Mouse (Mus musculus) heart, postnatal 36 days (tissue): ENCODE measurements around the gene Mrps11. TPM values are rescaled to one million over a fixed set of nuclear protein-coding genes. Genes with fewer than 3 reads are reported as not detected.

Source experiments
- DNase-seq, 2 experiments: peaks; one replicate each; pipeline ENCODE4 v3.0.0; 2021 to 2022
- intact Hi-C: fragments of 180-260 bp; cut with DNase I; formaldehyde crosslinking; loops from one replicate; pipeline ENCODE4 v1.15.1; 2025
- total RNA-seq, 2 experiments: library from RNA; stranded (reverse); gene quantifications; 2 replicates each; pipeline ENCODE4 v1.2.3; 2021

Gene Mrps11
- total RNA-seq, 2 experiments from 2014 or later = 45.4 to 46.9 TPM

DNA sequence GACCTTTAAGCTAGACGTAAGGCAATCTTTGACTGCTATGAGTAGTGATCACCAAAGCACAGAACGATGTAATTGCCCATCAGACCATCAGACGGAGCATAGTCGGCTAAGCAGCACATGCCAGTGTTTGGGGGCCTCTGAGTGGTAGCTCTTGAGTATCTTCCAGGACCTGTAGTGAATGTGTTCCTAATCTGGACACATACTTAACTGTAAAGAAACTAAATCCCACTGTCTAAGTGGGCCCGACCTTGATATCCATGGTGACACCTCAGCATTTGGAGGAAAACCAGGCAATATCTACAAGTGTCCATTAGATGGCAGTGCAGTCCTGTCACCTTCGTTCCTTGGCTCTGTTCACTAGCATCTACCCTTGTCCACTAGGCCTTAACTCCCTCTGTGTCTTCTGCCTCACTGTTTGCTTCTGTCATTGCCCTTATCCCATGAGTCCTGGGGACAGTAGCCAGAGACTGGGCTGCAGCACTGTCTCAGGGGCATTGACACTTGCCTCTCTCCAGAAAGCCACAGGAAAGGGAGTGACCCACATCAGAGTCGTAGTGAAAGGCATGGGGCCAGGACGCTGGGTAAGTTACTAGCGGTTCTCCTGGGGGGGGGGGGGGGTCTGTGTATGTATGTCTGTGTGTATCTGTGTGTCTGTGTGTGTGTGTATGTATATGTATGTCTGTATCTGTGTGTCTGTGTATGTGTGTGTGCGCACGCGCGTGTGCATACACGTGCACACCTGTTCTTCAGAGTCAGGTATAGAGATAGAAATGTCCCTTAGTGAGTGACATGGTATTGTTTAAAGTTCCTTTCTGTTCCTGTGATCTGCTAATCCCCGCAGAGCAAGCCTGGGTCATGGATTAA is 8.7 kb downstream of the Mrps11 start:
- peak; percentile 38 to 40 for DNase-seq
- intact Hi-C loops = loop anchor here (1.0 to 10.0 kb wide), 2 partner anchors 99 to 293 kb away; no protein-coding TSS in a partner anchor

DNA sequence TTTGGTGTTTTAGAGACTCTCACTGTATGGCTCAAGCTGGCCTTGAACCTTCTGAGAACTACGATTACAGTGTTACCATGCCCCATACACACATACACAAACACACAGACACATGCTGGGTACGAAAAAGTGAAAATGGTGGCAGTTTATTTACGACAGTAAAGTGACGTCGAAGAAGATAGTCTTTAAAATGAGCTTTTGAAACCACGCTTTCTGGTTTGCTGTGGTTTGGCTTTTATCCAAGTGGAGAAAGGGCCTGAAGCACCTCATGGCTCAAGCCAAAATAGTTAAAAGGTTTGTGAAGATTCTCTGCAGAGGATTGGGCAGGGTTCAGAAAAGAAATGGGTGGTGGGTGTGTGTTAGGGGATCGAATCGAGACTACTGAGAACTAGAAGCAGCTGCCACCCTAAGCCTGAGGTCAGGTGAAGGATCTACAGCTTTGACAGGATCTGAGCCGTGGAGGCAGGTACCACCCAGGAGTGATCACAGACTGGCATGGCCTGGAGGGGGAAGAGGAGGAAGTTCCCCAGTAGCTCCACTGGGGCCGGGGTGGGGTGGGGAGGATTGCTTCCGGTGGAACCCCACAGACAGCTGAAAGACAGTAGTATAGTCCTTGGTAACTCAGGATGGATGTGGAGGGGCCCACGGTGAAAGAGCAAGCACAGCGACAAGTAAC is 11.1 kb downstream of the Mrps11 start:
- intact Hi-C loops = loop anchor here (2.0 to 10.0 kb wide), 2 partner anchors 53 to 291 kb away; partner anchors contain the start of gene Det1
- no peak for DNase-seq

DNA sequence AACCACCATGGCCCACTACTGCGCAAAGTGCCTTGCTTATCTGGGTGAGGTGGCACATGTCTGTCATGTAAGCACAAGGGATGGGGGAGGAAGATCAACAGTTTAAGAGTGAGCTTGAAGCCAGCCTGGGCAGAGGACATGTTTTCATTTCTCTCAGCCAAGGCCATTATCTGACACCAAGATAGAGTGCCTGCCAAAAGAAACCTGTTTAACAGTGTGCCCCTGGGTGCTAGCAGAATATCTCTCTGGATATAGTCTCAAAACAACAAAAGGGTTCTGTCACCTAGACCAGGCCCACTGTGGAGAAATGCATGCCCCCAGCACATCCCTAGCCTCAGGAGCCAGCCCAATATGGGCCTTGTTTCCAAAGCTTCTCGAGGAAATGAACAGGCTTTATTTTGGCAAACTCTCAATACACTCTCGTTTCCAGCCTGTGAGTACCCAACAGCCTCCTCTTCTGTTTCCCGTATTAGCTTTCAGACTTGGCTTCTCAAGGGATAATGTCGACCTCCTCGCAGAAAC is 11.7 kb downstream of the Mrps11 start:
- peak in 1 of 2 experiments; percentile 18 for DNase-seq
- intact Hi-C loops = loop anchor here (2.0 to 10.0 kb wide), 2 partner anchors 52 to 290 kb away; partner anchors contain the start of gene Det1

DNA sequence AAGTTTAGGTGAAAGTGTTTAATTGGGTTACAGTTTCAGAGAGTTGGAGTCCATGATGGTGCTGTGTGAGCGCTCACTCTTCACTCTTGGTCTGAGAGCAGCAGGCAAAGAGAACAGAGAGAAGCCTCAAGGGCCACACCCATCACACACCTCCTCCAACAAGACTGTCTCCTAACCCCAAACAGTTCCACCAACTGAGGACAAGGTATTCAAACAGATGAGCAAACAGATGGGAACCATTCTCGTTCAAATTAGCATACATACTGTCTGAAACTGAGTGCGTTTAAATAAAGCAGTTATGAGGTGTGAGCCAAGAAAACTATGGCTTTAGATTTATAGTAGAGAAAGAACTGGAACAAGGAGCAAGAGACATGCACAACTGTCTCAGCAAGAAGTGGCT is 13.7 kb downstream of the Mrps11 start:
- DNase-seq = no peak
- intact Hi-C loops = loop anchor here (10.0 kb wide), 1 partner anchor 288 kb away; no protein-coding TSS in a partner anchor

DNA sequence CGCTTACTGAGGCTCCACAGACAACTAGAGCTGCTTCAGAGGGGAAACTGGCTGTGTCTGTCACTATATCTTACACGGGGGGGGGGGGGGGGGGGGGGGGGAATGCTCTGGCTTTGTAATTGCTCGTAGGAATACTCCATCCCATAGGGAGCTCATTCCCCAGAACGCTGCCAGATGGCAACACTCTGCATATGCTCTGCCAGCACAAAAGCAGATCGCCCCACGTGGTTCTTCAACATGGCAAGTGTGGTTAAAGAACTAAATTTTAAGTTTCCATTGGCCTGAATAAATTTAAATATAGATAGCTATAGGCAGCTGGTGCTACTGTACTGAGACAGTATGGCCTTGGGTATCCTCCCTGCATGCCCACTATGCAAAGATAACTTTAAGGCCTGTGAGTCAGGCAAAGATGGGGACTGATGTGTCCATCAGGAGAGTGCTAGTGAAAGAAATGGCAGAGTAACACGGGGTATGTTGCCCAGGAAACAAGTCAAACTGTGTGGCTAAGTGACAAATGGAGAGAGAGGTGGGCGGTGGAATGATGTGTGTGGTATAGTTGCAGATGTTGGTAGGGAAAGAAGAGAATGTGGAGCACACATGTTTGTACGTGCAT is 15.0 kb downstream of the Mrps11 start:
- no peak for DNase-seq
- intact Hi-C loops = loop anchor here (10.0 kb wide), 1 partner anchor 287 kb away; no protein-coding TSS in a partner anchor

DNA sequence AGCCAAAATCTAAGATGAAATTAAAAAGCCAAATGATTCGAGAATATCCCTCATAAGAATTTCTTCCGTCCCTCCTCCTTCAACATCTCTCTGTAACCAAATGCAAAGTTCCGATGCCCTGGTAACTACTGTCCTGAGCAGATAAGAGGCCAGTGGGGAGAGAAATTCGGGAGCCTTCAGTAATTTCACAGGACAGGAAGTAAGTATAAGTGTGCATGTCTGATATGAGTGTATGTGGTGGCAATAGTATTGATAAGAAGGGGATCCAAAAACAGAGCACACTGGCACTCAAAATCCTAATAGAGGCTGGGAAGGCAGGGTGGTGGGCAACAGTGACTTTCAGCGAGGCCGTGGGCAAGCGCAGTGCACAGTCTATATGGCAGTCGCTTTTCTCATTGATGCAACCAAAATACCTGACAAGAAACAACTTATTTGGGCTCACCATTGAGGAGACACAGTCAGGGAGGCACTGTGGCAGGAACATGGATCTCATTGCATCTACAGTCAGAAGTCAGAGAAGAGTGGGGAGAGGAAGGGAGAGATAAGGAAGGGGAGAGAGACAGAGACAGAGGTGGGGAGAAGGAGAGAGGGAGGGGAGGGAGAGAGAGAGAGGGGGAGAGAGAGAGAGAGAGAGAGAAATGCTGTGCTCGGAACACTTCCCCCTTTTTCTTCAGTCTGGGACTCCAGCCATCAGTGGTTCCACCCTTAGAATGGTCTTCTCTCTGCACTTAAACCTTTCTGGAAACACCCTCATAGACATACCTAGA is 17.0 kb downstream of the Mrps11 start:
- DNase-seq = no peak
- intact Hi-C loops = loop anchor here (10.0 kb wide), 1 partner anchor 285 kb away; no protein-coding TSS in a partner anchor

DNA sequence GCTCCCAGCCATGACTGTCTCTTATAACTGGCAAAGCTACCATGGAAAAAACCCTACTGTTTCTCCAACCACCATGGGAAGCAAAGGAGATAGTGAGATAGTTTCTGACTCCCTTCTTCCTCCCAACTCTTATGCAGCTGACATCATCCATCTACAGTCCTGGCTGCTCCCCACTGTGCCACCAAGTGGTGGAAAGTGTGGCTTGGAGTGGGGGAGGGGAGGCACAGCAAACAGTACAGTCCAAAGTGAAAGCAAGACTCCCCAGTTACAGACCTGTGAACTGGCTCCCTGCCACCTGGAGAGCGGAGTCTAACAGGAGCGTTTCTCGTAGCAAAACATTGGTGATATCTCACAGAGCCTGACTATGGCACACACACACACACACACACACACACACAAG is 20.9 kb downstream of the Mrps11 start:
- intact Hi-C loops = no loop called here
- DNase-seq = no peak

DNA sequence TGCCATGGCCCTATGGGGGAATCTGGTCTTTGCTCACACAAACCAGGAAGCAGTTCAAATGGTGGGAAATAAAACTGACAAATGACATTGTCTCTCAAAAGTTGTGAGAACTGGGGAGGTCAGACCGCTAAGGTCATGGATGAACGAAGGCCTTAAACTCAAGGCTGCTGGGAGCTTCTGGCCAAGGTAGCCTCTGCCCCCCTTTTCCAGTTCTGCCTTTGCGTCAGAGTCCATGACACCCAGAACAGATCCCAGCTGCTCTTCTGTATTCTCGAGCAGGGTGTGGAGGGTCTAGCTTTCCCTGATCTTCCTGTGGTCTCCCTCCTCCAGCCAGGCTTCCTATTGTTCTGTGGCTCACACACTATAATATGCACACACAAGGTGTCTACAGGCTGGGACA is 24.3 kb downstream of the Mrps11 start:
- intact Hi-C loops = no loop called here

DNA sequence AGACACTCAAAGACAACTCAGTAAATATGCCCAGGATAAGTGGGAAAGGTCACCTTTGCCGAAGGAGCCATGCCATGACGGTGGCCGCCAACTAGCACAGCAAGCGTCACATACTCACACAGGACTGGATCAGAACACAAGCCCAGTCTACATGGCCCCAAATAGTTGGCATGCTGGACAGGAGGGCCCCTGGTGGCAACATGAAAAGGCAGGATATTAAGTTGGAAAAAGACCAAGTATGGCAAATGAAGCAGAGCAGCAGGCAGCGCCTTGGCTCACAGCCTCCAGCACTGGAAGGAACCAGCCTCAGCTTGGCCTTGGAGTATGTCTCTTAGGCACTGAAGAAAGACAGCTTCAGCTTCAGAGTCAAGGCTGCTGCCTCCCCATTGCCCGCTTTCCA is 30.9 kb downstream of the Mrps11 start:
- intact Hi-C loops = no loop called here
- DNase-seq = no peak

More for the DNA sequence above, 24.3 kb downstream of the Mrps11 start:
- DNase-seq = no peak

DNA sequence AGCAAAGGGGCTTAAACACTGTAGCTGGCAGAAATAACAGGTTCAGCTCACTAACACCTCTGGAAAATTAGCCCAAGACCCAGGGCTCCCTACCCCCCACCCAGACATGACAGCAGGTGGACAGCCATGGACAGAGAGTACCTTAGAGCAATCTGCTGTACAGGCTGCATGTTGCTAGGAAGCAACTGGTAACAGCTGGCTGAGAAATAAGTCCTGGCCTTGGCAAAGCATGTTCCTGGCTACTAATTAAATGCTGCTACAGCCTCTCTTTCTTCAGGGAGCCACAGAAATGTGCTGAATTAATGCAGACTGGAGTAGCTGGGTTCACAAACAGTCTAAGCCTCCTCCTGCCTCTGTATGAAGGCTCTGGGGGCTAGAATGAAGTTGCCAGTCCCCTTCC is 31.8 kb downstream of the Mrps11 start:
- no peak for DNase-seq
- intact Hi-C loops = no loop called here

DNA sequence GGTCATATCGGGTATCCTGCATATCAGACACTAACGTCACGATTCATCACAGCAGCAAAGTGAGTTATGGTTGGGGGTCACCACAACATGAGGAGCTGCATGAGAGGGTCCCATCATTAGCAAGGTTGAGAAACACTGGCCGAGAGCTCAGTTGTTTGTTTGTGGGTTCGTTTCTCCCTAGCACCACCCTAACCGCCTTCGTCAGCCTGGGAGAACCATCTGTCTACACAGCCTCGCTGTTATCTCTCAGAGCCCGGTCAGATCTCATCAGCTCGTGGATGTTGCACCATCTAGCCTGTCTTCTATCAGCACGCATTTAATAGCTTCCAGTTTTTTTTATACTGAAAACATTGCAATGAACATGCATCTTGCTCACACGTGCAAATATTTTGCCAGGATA is 35.4 kb downstream of the Mrps11 start:
- DNase-seq = no peak
- intact Hi-C loops = no loop called here

DNA sequence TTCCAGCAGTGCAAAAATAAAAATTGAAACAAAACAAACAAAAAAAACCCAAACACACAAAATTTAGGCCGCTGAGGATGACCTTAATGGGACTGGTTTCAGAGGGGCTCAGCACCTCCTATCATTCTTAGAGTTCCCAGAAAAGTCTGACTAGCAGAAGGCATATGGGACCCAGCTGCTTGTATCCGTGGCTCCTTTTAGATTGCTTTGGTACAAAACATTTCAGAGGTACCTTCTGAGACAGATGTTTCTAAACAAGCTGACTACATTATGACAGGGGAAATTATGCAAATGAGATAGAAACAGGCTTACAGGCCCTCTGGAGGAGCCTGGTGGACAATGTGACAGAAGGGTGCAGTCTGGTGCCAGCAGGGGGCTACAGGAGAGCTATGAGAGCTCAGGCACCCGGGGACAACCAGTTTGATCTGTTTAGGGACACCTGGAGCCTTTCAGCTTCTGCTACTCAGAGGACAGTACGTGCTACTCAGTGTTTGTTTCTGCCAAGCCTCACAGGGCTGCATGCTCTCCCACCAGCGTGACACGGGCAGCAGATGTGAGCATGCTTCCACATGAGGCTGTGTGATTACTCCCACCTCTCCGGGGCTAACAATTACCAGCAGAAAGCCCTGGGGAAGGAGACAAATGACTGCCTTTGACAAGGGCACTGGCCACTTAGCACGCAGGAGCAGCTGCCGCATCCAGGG is 43.9 kb downstream of the Mrps11 start:
- intact Hi-C loops = no loop called here
- no peak for DNase-seq

DNA sequence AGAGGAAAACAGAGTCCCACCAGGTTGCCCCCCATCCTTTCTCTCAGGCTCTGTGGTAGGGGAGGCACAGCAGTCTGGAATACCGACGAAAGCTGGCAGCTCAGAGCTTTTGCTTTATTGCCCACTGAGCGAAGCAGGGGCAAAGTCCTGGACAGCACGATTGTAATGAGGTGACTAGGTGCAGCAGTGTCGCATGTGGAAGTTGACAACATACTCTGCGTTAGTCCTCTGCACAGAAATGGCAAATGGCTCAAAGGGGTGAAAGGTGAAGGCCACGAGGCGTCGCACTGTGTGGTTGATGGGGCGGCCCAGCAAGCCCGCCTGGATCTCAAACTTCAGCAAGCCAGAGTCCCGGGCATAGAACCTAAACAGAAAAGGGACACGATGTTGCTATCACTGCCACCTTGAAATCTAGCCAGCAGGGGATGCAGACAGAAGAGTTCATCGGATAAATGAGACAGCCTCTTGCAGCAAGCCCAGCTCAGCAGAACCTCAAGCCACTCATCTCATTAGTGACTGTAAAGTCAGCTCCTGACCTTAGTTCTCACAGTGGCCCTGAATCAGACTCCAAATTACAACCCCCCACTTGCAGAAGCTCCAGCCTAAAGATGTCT is 44.9 kb downstream of the Mrps11 start:
- no peak for DNase-seq
- intact Hi-C loops = no loop called here

DNA sequence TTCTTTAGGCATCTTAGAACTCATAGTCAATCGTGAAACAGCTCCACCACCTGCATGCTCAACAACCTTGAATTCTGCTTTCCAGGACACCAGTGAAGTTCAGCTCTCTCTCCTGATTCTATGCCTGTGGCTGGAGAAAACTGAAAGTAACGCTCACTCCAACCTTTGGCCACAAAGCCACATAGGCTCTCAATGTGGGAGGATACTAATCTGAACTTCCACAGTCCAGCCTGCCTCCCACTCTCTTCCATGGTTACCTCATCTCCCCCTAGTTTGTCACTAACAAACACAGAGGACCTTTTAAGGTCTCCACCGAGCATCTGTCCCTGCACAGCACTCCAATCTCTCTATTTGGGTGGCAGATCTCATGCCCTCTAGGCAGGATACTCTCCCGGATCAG is 52.7 kb downstream of the Mrps11 start:
- DNase-seq = no peak
- intact Hi-C loops = no loop called here

DNA sequence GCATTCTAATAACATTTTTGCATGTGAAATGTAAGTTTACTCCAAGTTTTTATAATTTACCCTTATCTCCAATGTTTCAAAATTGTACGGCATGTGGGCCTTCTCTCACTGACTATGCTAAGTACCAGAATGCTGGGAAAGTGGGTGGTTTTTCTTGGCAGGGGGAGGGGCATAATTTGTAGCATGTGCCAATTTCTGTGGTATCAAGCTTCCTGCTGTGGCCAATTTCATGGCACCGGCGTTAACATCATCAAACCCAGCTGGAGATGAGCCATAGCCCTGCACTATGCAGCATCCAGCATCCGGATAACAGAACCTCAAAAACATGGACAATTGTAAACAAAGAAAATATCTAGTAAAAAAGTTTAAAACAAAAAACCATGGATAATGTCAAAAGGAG is 54.3 kb downstream of the Mrps11 start:
- DNase-seq = no peak
- intact Hi-C loops = no loop called here

DNA sequence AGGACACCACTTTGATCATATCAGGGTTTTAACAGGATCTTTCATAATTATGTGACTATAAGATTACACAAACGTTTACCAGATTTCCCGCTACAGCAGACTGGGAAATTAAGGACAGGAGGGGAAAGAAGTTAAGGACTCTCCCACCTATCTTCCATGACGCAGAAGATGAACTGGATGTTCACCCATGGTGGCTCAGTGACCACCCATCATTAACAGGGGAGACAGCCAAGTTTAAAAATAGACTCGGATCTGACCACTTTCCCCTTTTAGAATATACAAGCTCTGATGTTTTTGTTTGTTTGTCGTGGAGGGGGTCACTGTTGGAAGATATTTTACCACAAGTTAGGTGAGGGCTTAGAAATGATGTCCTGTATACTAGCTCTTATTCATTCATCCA is 58.7 kb downstream of the Mrps11 start:
- DNase-seq = peak in 1 of 2 experiments; percentile 31

More for the DNA sequence above, 58.7 kb downstream of the Mrps11 start:
- intact Hi-C loops = no loop called here
